Mouse (Mus musculus): ENCODE data around the gene Kazn.

DNA sequence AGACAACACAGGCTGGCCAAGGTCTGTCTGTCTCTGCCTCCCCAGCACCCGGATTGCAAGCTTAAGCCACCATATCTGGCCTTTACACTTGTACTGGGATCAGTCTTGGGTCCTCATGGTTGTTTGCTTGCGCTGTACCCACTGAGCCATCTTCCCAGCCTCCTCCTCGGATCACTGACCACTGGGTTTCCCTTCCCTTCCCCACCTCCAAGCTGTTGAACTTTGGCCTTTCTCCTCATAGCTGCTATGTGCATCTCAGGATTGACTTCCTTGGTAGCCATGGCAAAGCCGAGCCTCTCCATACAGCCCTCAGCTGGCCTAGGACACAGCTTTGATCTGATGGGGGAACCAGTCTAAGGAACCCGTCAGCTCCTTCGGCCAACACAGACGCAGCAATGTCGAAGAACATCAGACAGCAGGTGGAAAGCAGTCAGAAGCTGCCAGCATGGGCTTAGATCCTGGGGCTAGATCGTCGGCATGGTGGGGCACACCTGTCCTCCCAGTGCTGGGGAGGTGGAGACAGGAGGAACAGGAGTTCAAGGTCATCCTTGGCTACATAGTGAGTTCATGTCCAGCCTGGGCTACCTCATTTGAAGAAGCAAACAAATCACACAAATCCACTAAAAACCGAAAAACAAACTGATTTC, 174.5 kb downstream of the Kazn start:
- TF ChIP-seq CHD2 (IDR thresholded peaks at IDR 0.05; ENCODE audit: low read depth, low read length): no peak
- TF ChIP-seq HCFC1 (IDR thresholded peaks at IDR 0.05; ENCODE audit: borderline replicate concordance, insufficient read depth, low read length): no peak
- TF ChIP-seq MAFK (IDR thresholded peaks at IDR 0.05; ENCODE audit: insufficient read depth, low read depth, low read length): no peak

All from ES-E14 (cell line).